Mouse (Mus musculus) kidney, adult 2 months (tissue): ENCODE data around the gene Car11.

Experiments used
- CTCF ChIP-seq: fragments of 200-500 bp; conservative IDR thresholded peaks from 2 replicates; pipeline ENCODE4 v1.5.1; 2011; ENCODE audit warnings: low read depth, mild to moderate bottlenecking, control low read depth, low read length, moderate library complexity, mixed read lengths; ENCODE audit not compliant: insufficient read depth, insufficient read length
- POLR2A ChIP-seq: fragments of 200-500 bp; IDR thresholded peaks from one replicate; pipeline ENCODE4 v1.6.1; 2011; ENCODE audit warnings: low read depth, low read length, control low read depth

- no peak for TF ChIP-seq CTCF
- no peak for TF ChIP-seq POLR2A
Measured at GRCm38 (mm10) chr7:45744387-45744786, 44.7 kb downstream of the Car11 start.
